Mouse (Mus musculus) Patski (cell line): ENCODE data around the gene Slc3a2. TPM values are rescaled to one million over a fixed set of nuclear protein-coding genes. Genes with fewer than 3 reads are reported as not detected.
"Not testable (repeated sequence)": the region's sequence is repeated elsewhere in the genome, so short reads cannot be mapped to it uniquely, and the experiment has no call there.

Experiments used
- ATAC-seq: fragments of 100-300 bp; one replicate; pipeline ENCODE4 v1.8.0; 2021
- CTCF ChIA-PET: fragments of 350-600 bp; sonication (Branson Sonifier 250); formaldehyde crosslinking; loops from one replicate; lab custom pipeline; 2022; ENCODE audit warnings: inconsistent platforms; lab: Charles Lee
- POLR2A ChIA-PET: fragments of 350-600 bp; sonication (Branson Sonifier 250); formaldehyde crosslinking; loops from one replicate; lab custom pipeline; 2022; ENCODE audit warnings: antibody characterized with exemption, inconsistent platforms; lab: Charles Lee
- DNase-seq: peaks from one replicate; pipeline ENCODE4 v3.0.0-alpha.2; 2011; ENCODE audit warnings: low read depth, low spot score
- H3K27me3 ChIP-seq: fragments of 371-371 bp; one replicate; pipeline ENCODE4 v1.5.1; 2021
- CTCF ChIP-seq: fragments of 100-300 bp; IDR thresholded peaks from one replicate; pipeline ENCODE4 v1.5.1; 2021
- in situ Hi-C: fragments of 300-500 bp; cut with MboI; formaldehyde crosslinking; loops from 3 replicates; pipeline ENCODE4 v1.11.1; 2018; ENCODE audit warnings: low pct_unique_long_range_greater_than_20kb, mixed read lengths
- polyA plus RNA-seq: library from polyadenylated mRNA; unstranded; gene quantifications from one replicate; pipeline ENCODE4 v1.2.3, GENCODE M21; 2021

Gene Slc3a2
- polyA plus RNA-seq, 1 experiment from 2014 or later: 807 TPM

DNA sequence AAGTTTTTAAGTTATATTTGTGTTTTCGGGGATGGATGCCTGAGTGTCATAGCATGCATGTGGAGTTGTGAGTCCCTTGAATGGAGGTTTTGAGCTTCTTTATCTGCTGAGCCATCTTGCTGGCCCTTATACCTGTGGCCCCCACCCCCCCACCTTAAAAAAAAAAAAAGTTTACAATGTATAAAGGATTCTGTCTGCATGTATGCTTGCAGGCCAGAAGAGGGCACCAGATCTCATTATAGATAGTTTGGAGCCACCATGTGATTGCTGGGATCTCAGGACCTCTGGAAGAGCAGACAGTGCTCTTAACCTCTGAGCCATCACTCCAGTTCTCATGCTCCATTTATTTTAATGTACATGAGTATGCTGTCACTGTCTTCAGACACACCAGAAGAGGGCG lies 24.2 kb upstream of the Slc3a2 start:
- TF ChIP-seq CTCF: peak; percentile 60
- POLR2A ChIA-PET: interaction anchor here (0.6 to 1.0 kb wide), 2 partner anchors 11 to 28 kb away, joined by 3 read pairs; no protein-coding TSS in a partner anchor
- no peak for DNase-seq
- in situ Hi-C loops: no loop called here
- CTCF ChIA-PET: interaction anchor here (1.4 to 1.7 kb wide), 2 partner anchors 9 to 10 kb away, joined by 3 to 4 read pairs; no protein-coding TSS in a partner anchor
- no peak for ATAC-seq
- no peaks in the 10 kb centered on the region for H3K27me3 ChIP-seq

DNA sequence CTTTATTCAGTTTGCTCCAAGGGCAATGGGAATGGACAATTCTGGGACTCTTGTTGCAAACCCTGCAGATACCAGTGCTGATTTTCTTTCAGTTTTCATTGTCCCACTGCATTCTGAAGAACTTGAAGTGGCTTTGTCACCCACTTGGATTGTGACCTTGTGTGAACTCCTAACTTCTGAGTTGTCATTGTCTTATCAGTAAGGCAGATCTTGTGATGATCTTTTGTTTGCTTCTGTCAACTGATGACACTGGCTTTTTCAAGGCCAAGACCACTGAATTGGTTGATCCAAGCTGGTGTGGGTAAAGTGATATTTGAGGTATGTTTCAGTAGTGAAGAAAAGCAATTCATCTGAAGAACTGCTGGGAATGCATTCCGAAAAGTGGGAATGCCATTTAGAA lies 22.2 kb upstream of the Slc3a2 start:
- no peak for TF ChIP-seq CTCF
- POLR2A ChIA-PET: no interaction called here
- in situ Hi-C loops: no loop called here
- no peak for DNase-seq
- CTCF ChIA-PET: no interaction called here
- no peak for ATAC-seq
- H3K27me3 ChIP-seq: no peaks in the 10 kb centered on the region

DNA sequence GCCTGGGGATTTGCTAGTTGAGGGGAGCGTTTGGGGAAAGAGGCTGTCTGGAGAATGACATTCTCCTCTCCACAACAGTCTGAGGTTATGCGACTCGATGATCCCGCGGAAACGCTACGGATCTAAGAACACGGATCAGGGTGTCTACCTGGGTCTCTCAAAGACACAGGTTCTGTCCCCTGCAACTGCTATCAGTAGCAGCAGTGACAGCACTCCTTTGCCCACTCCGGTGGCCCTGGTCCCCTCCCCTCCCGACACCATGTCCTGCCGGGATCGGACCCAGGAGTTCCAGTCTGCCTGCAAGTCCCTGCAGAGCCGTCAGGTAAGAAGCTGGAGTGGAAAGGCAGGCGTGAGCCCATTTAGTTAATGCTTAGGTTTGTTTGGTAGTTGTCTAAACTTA lies 19.0 kb upstream of the Slc3a2 start:
- ChIA-PET CTCF (no interaction called here), POLR2A (interaction anchor here (0.5 to 2.1 kb wide), 4 partner anchors 9 to 77 kb away, joined by 3 to 7 read pairs (median 4); partner anchors contain the start of genes Hnrnpul2 and Ttc9c)
- ATAC-seq (no peak), DNase-seq (no peak)
- in situ Hi-C loops: no loop called here
- TF ChIP-seq CTCF: no peak
- no peaks in the 10 kb centered on the region for H3K27me3 ChIP-seq

DNA sequence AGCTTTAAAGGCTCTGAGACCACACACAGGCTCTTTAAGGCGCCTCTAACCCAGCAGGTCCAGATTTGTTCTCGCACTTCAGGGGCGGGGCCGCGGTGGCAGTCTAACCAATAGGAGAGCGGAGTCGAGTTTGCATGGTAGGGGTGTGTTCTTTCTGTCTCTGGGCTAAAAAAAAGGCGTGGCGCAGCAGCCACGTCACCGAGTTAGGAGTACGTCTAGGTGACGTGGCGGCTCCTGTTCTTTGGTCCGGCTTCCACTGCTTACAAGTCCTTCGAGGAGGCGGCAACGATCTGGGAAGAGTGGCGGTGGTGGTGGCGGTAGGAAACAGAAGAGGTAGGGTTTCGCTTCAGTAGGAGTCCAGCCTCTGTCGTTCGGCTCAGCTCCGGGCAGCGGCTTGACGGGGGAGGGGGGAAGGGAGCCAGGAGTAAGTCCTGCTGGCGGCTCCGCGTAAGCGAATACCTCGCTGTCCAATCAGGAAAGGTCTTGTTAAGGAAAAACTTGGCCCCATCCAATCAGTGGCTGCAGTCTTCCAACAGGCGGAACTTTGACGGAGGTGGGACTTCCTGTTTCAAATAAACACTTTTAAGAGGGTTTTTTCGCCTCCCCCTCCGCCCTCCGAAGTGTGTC lies 18.2 kb upstream of the Slc3a2 start, which contains the start of gene Stx5a:
TSS of gene Stx5a (plus strand) at position 171 of the 627 bp plus-strand sequence.
- DNase-seq (peak; percentile 97), ATAC-seq (peak; percentile 98)
- ChIA-PET CTCF (interaction anchor here (1.5 kb wide), 1 partner anchor 24 kb away, joined by 3 read pairs; no protein-coding TSS in a partner anchor), POLR2A (interaction anchor here (1.1 to 2.1 kb wide), 2 partner anchors 28 to 78 kb away, joined by 3 to 7 read pairs; partner anchors contain the start of genes Hnrnpul2 and Ttc9c)
- no peaks in the 10 kb centered on the region for H3K27me3 ChIP-seq
- in situ Hi-C loops: no loop called here
- no peak for TF ChIP-seq CTCF

DNA sequence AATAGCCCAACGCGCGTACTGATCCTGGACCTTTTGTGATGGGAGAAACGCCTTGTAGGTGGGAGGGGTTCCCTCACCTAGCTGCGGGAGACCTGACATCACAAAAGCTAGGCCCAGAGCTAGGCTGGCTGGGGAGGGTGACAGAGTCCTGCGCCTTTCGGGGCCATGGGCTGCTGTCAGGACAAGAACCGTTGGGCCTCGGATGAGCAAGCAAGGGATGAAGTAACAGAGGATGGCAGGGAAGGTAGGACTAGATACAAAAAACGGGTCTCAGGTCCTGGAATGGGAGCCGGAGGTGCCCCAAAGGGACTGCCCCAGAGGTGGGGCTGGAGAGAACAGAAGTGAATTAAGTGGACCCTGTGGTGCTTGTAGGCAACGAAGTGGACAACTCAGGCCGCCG lies 17.4 kb upstream of the Slc3a2 start, which contains the start of gene 1700092M07Rik:
TSS of gene 1700092M07Rik (plus strand) at position 116 of the 400 bp plus-strand sequence.
- TF ChIP-seq CTCF: no peak
- in situ Hi-C loops: no loop called here
- no peak for DNase-seq
- no peak for ATAC-seq
- ChIA-PET CTCF (interaction anchor here (1.5 to 1.6 kb wide), 2 partner anchors 22 to 24 kb away, joined by 3 to 5 read pairs; no protein-coding TSS in a partner anchor), POLR2A (interaction anchor here (0.6 to 2.1 kb wide), 3 partner anchors 14 to 27 kb away, joined by 3 to 7 read pairs (median 3); no protein-coding TSS in a partner anchor)
- H3K27me3 ChIP-seq: no peaks in the 10 kb centered on the region

DNA sequence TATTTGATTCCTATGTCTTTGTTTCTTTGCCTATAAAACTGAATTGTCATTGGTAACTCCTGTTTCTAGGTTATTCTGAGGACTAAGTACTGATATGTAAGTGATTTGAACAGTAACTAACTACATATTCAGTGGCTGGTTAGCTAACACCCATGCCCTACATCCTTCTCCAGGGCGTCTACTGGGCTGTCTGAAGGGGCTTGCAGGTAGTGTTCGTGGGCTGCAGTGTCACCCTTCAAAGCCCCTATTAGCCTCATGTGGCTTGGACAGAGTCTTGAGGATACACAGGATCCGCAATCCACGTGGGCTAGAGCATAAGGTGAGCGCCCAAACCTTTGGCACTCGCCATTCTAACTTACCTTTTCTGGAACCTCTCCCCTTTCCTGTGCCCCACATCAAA lies 16.5 kb upstream of the Slc3a2 start:
- in situ Hi-C loops: no loop called here
- ATAC-seq: no peak
- no peak for DNase-seq
- ChIA-PET POLR2A (interaction anchor here (1.0 to 1.5 kb wide), 2 partner anchors 17 to 18 kb away, joined by 3 to 4 read pairs; partner anchors contain the start of gene Nxf1), CTCF (interaction anchor here (1.6 kb wide), 1 partner anchor 21 kb away, joined by 5 read pairs; no protein-coding TSS in a partner anchor)
- TF ChIP-seq CTCF: no peak
- H3K27me3 ChIP-seq: no peaks in the 10 kb centered on the region

DNA sequence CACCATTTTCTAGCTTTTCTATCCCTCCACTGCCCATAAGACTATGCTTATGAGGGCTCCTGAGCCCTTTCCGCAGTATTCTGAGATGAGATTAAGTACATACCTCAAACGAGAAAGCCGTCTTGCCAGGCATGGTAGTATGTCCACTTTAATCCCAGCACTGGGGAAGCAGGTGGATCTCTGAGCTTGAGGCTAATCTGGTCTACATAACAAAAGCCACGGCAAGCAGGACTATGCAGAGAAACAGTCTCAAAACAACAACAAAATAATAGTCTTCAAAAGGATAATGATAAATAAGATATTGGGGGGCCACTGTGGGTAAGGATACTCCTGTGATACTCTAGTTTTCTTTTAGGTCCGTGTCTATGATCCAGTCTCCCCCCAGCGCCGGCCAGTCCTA lies 15.7 kb upstream of the Slc3a2 start:
- CTCF ChIA-PET: interaction anchor here (1.1 to 1.2 kb wide), 4 partner anchors 8 to 371 kb away, joined by 3 to 5 read pairs (median 4); no protein-coding TSS in a partner anchor
- in situ Hi-C loops: no loop called here
- DNase-seq: no peak
- ATAC-seq: no peak
- POLR2A ChIA-PET: interaction anchor here (1.5 kb wide), 1 partner anchor 18 kb away, joined by 4 read pairs; the partner anchor contains the start of gene Nxf1
- H3K27me3 ChIP-seq: peaks cover 6% of the 10 kb centered on the region
- TF ChIP-seq CTCF: no peak

DNA sequence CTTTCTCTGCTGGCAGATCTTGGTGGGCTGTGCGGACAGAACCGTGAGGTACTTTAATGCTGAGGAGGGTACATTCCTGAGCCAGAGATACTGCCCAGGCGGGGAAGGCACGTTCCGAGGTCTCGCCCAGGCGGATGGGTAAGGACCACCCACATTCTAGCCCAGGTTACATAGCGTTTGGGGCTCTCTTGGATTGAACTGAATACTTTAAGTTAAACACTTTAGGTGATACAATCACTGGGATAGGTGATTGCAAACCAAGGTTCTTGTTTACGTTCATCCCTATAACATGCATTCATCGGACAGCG lies 12.9 kb upstream of the Slc3a2 start:
- peaks cover 19% of the 10 kb centered on the region for H3K27me3 ChIP-seq
- ChIA-PET POLR2A (interaction anchor here (1.3 kb wide), 1 partner anchor 13 kb away, joined by 3 read pairs; the partner anchor contains the start of gene Slc3a2), CTCF (interaction anchor here (1.3 to 2.5 kb wide), 3 partner anchors 13 to 18 kb away, joined by 3 to 7 read pairs (median 5); partner anchors contain the start of gene Slc3a2)
- in situ Hi-C loops: no loop called here
- TF ChIP-seq CTCF: no peak
- peak; percentile 40 for ATAC-seq
- no peak for DNase-seq

DNA sequence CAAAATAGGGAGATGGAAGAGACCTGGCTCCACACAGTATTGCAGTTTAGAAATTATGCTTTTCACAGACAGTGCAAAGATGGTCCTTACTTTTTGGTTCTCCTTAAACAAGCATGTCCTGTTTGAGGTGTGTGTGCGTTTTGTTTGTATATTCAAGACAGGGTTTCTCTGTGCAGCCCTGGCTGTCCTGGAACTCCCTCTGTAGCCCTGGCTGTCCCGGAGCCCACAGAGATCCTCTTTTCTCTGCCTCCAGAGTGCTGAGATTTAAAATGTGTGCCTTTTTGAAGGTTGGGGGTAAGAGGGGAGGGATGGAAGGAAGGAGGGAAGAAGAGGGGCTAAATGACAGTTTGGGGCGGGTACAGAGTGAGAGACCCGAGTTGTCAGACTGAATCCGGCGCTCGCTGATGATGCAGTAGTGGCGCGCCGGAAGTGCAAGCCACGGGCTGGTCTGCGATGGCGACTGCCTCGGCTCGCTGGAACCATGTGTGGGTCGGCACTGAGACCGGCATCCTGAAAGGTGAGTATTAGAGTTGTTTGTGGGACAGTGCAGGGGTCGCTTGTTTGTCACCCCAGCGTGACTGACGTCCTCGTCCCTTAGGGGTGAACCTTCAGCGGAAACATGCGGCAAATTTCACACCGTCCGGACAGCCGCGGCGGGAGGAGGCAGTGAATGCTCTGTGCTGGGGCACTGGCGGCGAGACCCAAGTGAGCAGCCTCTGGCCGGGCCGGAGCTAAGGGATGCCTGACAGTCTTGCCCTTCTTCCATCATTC lies 12.4 kb upstream of the Slc3a2 start, which contains the start of gene Wdr74:
TSS of gene Wdr74 (plus strand) at position 439 of the 771 bp plus-strand sequence.
- no peak for TF ChIP-seq CTCF
- peaks cover 19% of the 10 kb centered on the region for H3K27me3 ChIP-seq
- in situ Hi-C loops: no loop called here
- DNase-seq (no peak), ATAC-seq (peak; percentile 96)
- CTCF ChIA-PET: interaction anchor here (1.2 to 2.4 kb wide), 2 partner anchors 13 to 22 kb away, joined by 4 to 5 read pairs; partner anchors contain the start of gene Slc3a2
- POLR2A ChIA-PET: interaction anchor here (1.2 to 1.3 kb wide), 2 partner anchors 13 to 22 kb away, joined by 3 read pairs; partner anchors contain the start of gene Slc3a2

DNA sequence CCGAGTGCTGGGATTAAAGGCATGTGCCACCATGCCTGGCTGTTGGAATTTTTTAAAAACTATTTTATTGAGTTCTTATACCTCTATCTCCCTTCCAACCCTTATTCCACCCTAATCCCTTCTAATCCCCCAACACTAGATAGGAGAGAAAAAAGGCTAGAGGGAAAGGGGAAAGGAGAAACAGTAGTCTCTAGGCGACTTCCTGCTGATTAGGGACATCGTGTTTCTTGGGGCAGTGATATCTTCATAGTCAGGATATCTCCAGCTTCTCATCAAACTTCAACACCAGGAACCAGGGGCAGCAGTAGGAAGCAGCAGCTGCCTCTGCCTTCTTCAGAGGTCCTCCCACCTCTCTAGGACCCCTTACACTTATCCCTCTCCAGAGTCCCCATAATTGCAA lies 11.2 kb upstream of the Slc3a2 start:
- in situ Hi-C loops: no loop called here
- CTCF ChIA-PET: interaction anchor here (1.2 kb wide), 1 partner anchor 21 kb away, joined by 4 read pairs; no protein-coding TSS in a partner anchor
- POLR2A ChIA-PET: interaction anchor here (1.2 kb wide), 1 partner anchor 21 kb away, joined by 3 read pairs; no protein-coding TSS in a partner anchor
- no peak for TF ChIP-seq CTCF
- peaks cover 19% of the 10 kb centered on the region for H3K27me3 ChIP-seq
- DNase-seq: no peak
- no peak for ATAC-seq

DNA sequence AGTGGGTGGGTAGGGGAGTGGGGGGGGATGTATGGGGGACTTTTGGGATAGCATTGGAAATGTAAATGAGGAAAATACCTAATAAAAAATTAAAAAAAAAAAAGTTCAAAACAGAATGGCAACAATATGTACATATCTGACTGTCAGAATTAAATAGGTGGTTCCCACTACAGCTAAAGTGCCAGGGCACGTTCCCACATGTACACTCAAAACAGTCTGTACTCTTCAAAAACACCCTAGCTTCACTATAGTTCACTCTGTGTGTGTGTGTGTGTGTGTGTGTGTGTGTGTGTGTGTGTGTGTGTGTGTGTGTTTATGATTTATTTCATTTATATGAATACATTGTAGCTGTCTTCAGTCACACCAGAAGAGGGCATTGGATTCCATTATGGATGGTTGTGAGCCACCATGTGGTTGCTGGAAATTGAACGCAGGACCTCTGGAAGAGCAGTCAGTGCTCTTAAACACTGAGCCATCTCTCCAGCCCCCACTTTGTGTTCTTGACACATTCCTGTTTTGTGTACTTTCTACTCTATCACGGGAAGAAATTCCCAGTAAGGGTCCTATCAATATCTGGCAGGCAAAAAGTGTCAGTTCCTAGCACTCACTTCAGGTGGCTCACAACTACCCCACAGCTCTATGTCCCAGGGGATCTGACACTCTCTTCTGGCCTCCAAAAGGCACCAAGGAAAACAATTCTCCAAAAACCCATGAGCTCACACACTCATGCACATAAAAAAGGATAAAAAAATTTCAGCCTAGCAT lies 5.3 kb upstream of the Slc3a2 start:
- ATAC-seq, H3K27me3 ChIP-seq, in situ Hi-C loops, DNase-seq: not testable (repeated sequence)
- ChIA-PET CTCF (interaction anchor here (1.1 to 1.7 kb wide), 3 partner anchors 9 to 46 kb away, joined by 3 to 5 read pairs (median 4); no protein-coding TSS in a partner anchor), POLR2A (interaction anchor here (0.8 kb wide), 1 partner anchor 9 kb away, joined by 3 read pairs; no protein-coding TSS in a partner anchor)
